Mouse (Mus musculus): ENCODE measurements at regions not wholly inside any gene's neighbourhood (a gene's known extent, or its start where the extent isn't known, plus 50 kb on each side); places are given as distances from the start of the nearest gene placed in this dataset.

GRCm38 (mm10) chr2:75461019-75461418, 198.0 kb upstream of the Hnrnpa3 start:
- DNase-seq: no peak

- no peak for DNase-seq
Measured at GRCm38 (mm10) chr2:75461421-75461991, 197.6 kb upstream of the Hnrnpa3 start.

GRCm38 (mm10) chr2:75462030-75462671, 196.9 kb upstream of the Hnrnpa3 start:
- no peak for DNase-seq

- DNase-seq: no peak
Measured at GRCm38 (mm10) chr2:75463091-75463490, 196.0 kb upstream of the Hnrnpa3 start.

- no peak for DNase-seq
Measured at GRCm38 (mm10) chr2:75464429-75464828, 194.6 kb upstream of the Hnrnpa3 start.

- no peak for DNase-seq
Measured at GRCm38 (mm10) chr2:75468851-75469250, 190.2 kb upstream of the Hnrnpa3 start.

- DNase-seq: peak; percentile 71
Measured at GRCm38 (mm10) chr2:75469958-75470687, 188.9 kb upstream of the Hnrnpa3 start.

- DNase-seq: no peak
Measured at GRCm38 (mm10) chr2:75470688-75471054, 188.4 kb upstream of the Hnrnpa3 start.

GRCm38 (mm10) chr2:75472489-75472888, 186.6 kb upstream of the Hnrnpa3 start:
- no peak for DNase-seq

GRCm38 (mm10) chr2:75474509-75474908, 184.6 kb upstream of the Hnrnpa3 start:
- DNase-seq: no peak

GRCm38 (mm10) chr2:75476350-75476749, 182.7 kb upstream of the Hnrnpa3 start:
- DNase-seq: no peak

- DNase-seq: no peak
Measured at GRCm38 (mm10) chr2:75477076-75477475, 182.0 kb upstream of the Hnrnpa3 start.

- DNase-seq: no peak
Measured at GRCm38 (mm10) chr2:75479546-75479945, 179.5 kb upstream of the Hnrnpa3 start.

GRCm38 (mm10) chr2:75481863-75482262, 177.2 kb upstream of the Hnrnpa3 start:
- no peak for DNase-seq

- DNase-seq: no peak
Measured at GRCm38 (mm10) chr2:75482484-75482883, 176.6 kb upstream of the Hnrnpa3 start.

GRCm38 (mm10) chr2:75484951-75485350, 174.1 kb upstream of the Hnrnpa3 start:
- DNase-seq: no peak

- no peak for DNase-seq
Measured at GRCm38 (mm10) chr2:75491150-75491549, 167.9 kb upstream of the Hnrnpa3 start.

- peak; percentile 48 for DNase-seq
Measured at GRCm38 (mm10) chr2:75491789-75492500, 167.1 kb upstream of the Hnrnpa3 start.

- DNase-seq: peak; percentile 41
Measured at GRCm38 (mm10) chr2:75492501-75492898, 166.6 kb upstream of the Hnrnpa3 start.

- peak; percentile 28 for DNase-seq
Measured at GRCm38 (mm10) chr2:75496606-75497240, 162.3 kb upstream of the Hnrnpa3 start.

GRCm38 (mm10) chr2:75510223-75510622, 148.8 kb upstream of the Hnrnpa3 start:
- DNase-seq: no peak

- DNase-seq: no peak
Measured at GRCm38 (mm10) chr2:75512422-75513170, 146.5 kb upstream of the Hnrnpa3 start.
